Mouse (Mus musculus): Measurements from ENCODE around the gene Kit.

- no peak for TF ChIP-seq CTCF (IDR thresholded peaks at IDR 0.05; ENCODE audit: low read depth, low read length)
- TF ChIP-seq POLR2A (IDR thresholded peaks at IDR 0.05; ENCODE audit: extremely low read depth, insufficient read depth, low read length): no peak
These were observed 2.0 kb downstream of the Kit start for GRCm38 (mm10) chr5:75576741-75577140.

All from liver, adult 2 months (tissue).